16 mouse cellular contexts compared by ENCODE assay signal in genomic region chr4:120885208-120886120, GRCm38 (mm10). TPM values are rescaled to one million over a fixed set of nuclear protein-coding genes. Genes with fewer than 3 reads are reported as not detected.
DNase-seq lines count a peak whose midpoint lies in the region; ATAC-seq and TF ChIP-seq lines count a peak whose summit lies in the region.
"Had no signal": no experiment of that assay in that cellular context is flagged by ENCODE, and none has a peak within 500 bp of the region (broad histone marks: within the 10 kb centered on the region; RNA-seq: fewer than 3 reads in every experiment).

No protein-coding gene starts in this region.

- H3K4me3 ChIP-seq in midbrain, embryonic 14.5 days (replicated peaks; ENCODE audit: low read depth, low read length), result no peak overlapping the region
- H3K4me3 ChIP-seq in midbrain, embryonic 15.5 days, result no peak overlapping the region
- no peak overlapping the region for H3K4me3 ChIP-seq in intestine, postnatal 0 days (ENCODE audit: low read depth, low read length)
- no peak overlapping the region for H3K4me3 ChIP-seq in left cerebral cortex, adult 2 months
- H3K4me3 ChIP-seq: embryonic facial prominence, embryonic 13.5 days; limb, embryonic 15.5 days had no signal

- H3K27ac ChIP-seq in midbrain, embryonic 14.5 days (replicated peaks; ENCODE audit: low read depth, low read length), result no peak overlapping the region
- H3K27ac ChIP-seq in midbrain, embryonic 15.5 days, result no peak overlapping the region
- no peak overlapping the region for H3K27ac ChIP-seq in intestine, postnatal 0 days (ENCODE audit: low read depth, low read length)
- H3K27ac ChIP-seq in left cerebral cortex, adult 2 months, result no peak overlapping the region
- H3K27ac ChIP-seq: embryonic facial prominence, embryonic 13.5 days; limb, embryonic 15.5 days had no signal

- H3K9ac ChIP-seq in midbrain, embryonic 14.5 days (replicated peaks; ENCODE audit: low read length), result 0 out of 2 replicates have a peak overlapping the region, but pooled peaks have one; percentile 6
- H3K9ac ChIP-seq in midbrain, embryonic 15.5 days, result no peak overlapping the region; the same call in 1 of the 2 replicates
- no peak overlapping the region for H3K9ac ChIP-seq in intestine, postnatal 0 days (ENCODE audit: low read depth, low read length)
- H3K9ac ChIP-seq: embryonic facial prominence, embryonic 13.5 days; limb, embryonic 15.5 days had no signal

- intact Hi-C loops in left cerebral cortex, adult 2 months (cut with DNase I), result no loop called here

- no peaks in the 10 kb centered on the region for H3K36me3 ChIP-seq in midbrain, embryonic 14.5 days (ENCODE audit: control insufficient read depth, insufficient read depth, low read length)
- H3K36me3 ChIP-seq in midbrain, embryonic 15.5 days (replicated peaks), result no peaks in the 10 kb centered on the region
- no peaks in the 10 kb centered on the region for H3K36me3 ChIP-seq in intestine, postnatal 0 days (ENCODE audit: control insufficient read depth, insufficient read depth)
- H3K36me3 ChIP-seq: embryonic facial prominence, embryonic 13.5 days; G1E; limb, embryonic 15.5 days had no signal

- no peak for ATAC-seq in midbrain, embryonic 14.5 days (ENCODE audit: low FRiP score, low TSS enrichment)
- no peak for ATAC-seq in midbrain, embryonic 15.5 days (replicated peaks)
- no peak for ATAC-seq in intestine, postnatal 0 days
- ATAC-seq: hindbrain, embryonic 16.5 days had no signal

- 37% methylated on average over 13 of the region's 13 CpGs for WGBS in midbrain, embryonic 14.5 days
- WGBS in midbrain, embryonic 15.5 days, result 42% methylated on average over 13 of the region's 13 CpGs
- WGBS in intestine, postnatal 0 days, result 45% methylated on average over 13 of the region's 13 CpGs

- H3K4me1 ChIP-seq in midbrain, embryonic 14.5 days (ENCODE audit: control insufficient read depth, insufficient read depth, low read length), result peaks cover 28% of the 10 kb centered on the region
- H3K4me1 ChIP-seq in midbrain, embryonic 15.5 days, result peaks cover 29% of the 10 kb centered on the region
- H3K4me1 ChIP-seq in intestine, postnatal 0 days (replicated peaks; ENCODE audit: control insufficient read depth, insufficient read depth, low read length), result no peaks in the 10 kb centered on the region

- H3K27me3 ChIP-seq in midbrain, embryonic 14.5 days (ENCODE audit: control insufficient read depth, insufficient read depth, low read length), result no peaks in the 10 kb centered on the region
- H3K27me3 ChIP-seq in midbrain, embryonic 15.5 days (replicated peaks), result peaks cover 7% of the 10 kb centered on the region; the same call in 1 of the 2 replicates
- H3K27me3 ChIP-seq in intestine, postnatal 0 days (replicated peaks; ENCODE audit: control insufficient read depth, insufficient read depth, low read length), result no peaks in the 10 kb centered on the region
- H3K27me3 ChIP-seq: limb, embryonic 15.5 days had no signal

- H3K9me3 ChIP-seq in midbrain, embryonic 14.5 days (ENCODE audit: control insufficient read depth, low read length), result no peaks in the 10 kb centered on the region
- H3K9me3 ChIP-seq in midbrain, embryonic 15.5 days, result no peaks in the 10 kb centered on the region
- no peaks in the 10 kb centered on the region for H3K9me3 ChIP-seq in intestine, postnatal 0 days (ENCODE audit: control insufficient read depth)
- H3K9me3 ChIP-seq: embryonic facial prominence, embryonic 13.5 days; G1E; limb, embryonic 15.5 days had no signal

- peak; percentile 78 for DNase-seq in heart, adult 11 months
- no peak for DNase-seq in heart, postnatal 4 days
- DNase-seq in kidney, adult 18-20 months, result peak; percentile 10
- DNase-seq in kidney, adult 8-10 months, result no peak
- peak; percentile 69 for DNase-seq in midbrain, embryonic 14.5 days
- DNase-seq in left cerebral cortex, adult 2 months (ENCODE audit: extremely low spot score in 1 of 2, low spot score in 2 of 2), result no peak
- DNase-seq: B cell, adult 2 months; cerebellum, adult 18-20 months; kidney, postnatal 10 days; thymus, adult 2 months had no signal

- H3K4me2 ChIP-seq in midbrain, embryonic 14.5 days (ENCODE audit: low read length), result no peak overlapping the region
- no peak overlapping the region for H3K4me2 ChIP-seq in midbrain, embryonic 15.5 days
- H3K4me2 ChIP-seq in intestine, postnatal 0 days (replicated peaks; ENCODE audit: low read depth), result no peak overlapping the region
- H3K4me2 ChIP-seq: embryonic facial prominence, embryonic 13.5 days; limb, embryonic 15.5 days had no signal

- TF ChIP-seq CTCF in intestine, postnatal 0 days (IDR thresholded peaks at IDR 0.05; ENCODE audit: low read depth), result no peak
- TF ChIP-seq CTCF in left cerebral cortex, adult 2 months (IDR thresholded peaks at IDR 0.05), result no peak

RNA-seq across cellular contexts. Expression of gene Rims3, which starts 30.8 kb away (rescaled TPM):
- under 1 TPM; 0.21 to 0.29 TPM for total RNA-seq in heart, postnatal 4 days (2021)
- polyA plus RNA-seq in midbrain, embryonic 14.5 days (2014; fragmentation: Nextera tagmentation; extraction: Ambion mirVana), result 20.7 and 20.9 TPM in 2 replicates
- polyA plus RNA-seq in midbrain, embryonic 15.5 days (2015; fragmentation: Nextera tagmentation; extraction: Ambion mirVana), result 25.4 and 27.0 TPM in 2 replicates
- 0.77 and 0.95 TPM in 2 replicates for polyA plus RNA-seq in intestine, postnatal 0 days (2015; fragmentation: Nextera tagmentation; extraction: Ambion mirVana)
- 100 to 1,000 TPM; 175 to 181 TPM for total RNA-seq in left cerebral cortex, adult 2 months (2021)
- polyA plus RNA-seq: G1E had no signal

RNA-seq across cellular contexts. Expression of gene Exo5, which starts 39.4 kb away (rescaled TPM):
- total RNA-seq in heart, postnatal 4 days (2021), result 1 to 10 TPM; 7.8 to 8.5 TPM
- polyA plus RNA-seq in midbrain, embryonic 14.5 days (2014; fragmentation: Nextera tagmentation; extraction: Ambion mirVana), result 32.5 and 33.5 TPM in 2 replicates
- polyA plus RNA-seq in midbrain, embryonic 15.5 days (2015; fragmentation: Nextera tagmentation; extraction: Ambion mirVana), result 37.3 and 39.1 TPM in 2 replicates
- 12.3 and 12.6 TPM in 2 replicates for polyA plus RNA-seq in intestine, postnatal 0 days (2015; fragmentation: Nextera tagmentation; extraction: Ambion mirVana)
- 10 to 100 TPM; 11.5 to 14.7 TPM for total RNA-seq in left cerebral cortex, adult 2 months (2021)

RNA-seq across cellular contexts. Expression of gene Nfyc, which starts 54.1 kb away (rescaled TPM):
- total RNA-seq in heart, postnatal 4 days (2021), result 10 to 100 TPM; 90.3 to 96.0 TPM
- 89.4 and 97.5 TPM in 2 replicates for polyA plus RNA-seq in midbrain, embryonic 14.5 days (2014; fragmentation: Nextera tagmentation; extraction: Ambion mirVana)
- polyA plus RNA-seq in midbrain, embryonic 15.5 days (2015; fragmentation: Nextera tagmentation; extraction: Ambion mirVana), result 79.2 and 81.6 TPM in 2 replicates
- polyA plus RNA-seq in intestine, postnatal 0 days (2015; fragmentation: Nextera tagmentation; extraction: Ambion mirVana), result 47.7 and 49.8 TPM in 2 replicates
- 10 to 100 TPM; 49.9 to 53.7 TPM for total RNA-seq in left cerebral cortex, adult 2 months (2021)

Comparison
In these comparisons a context has a peak if more than half of its experiments do, and no peak if none do; other contexts are left out.
1. DNase-seq: peak in heart, adult 11 months (single experiment), kidney, adult 18-20 months (single experiment) and midbrain, embryonic 14.5 days (single experiment); none in heart, postnatal 4 days (single experiment), kidney, adult 8-10 months (0 of 2) and left cerebral cortex, adult 2 months (0 of 2).
2. RNA of gene Rims3, which starts 30.8 kb away (polyA plus RNA-seq): 25.4 to 27.0 TPM in midbrain, embryonic 15.5 days and 20.7 to 20.9 TPM in midbrain, embryonic 14.5 days; 0.77 to 0.95 TPM in intestine, postnatal 0 days; every median in the first group is over 10 times any median in the second.